Mouse (Mus musculus) MEL (cell line): ENCODE measurements at regions not wholly inside any gene's neighbourhood (a gene's known extent, or its start where the extent isn't known, plus 50 kb on each side); places are given as distances from the start of the nearest gene placed in this dataset.

Experiments used
- DNase-seq: peaks from one replicate; pipeline ENCODE4 v3.0.0; 2011; ENCODE audit warnings: low read depth, low spot score
- H3K27ac ChIP-seq: 2 replicates; pipeline ENCODE4 v1.5.1; 2012; ENCODE audit warnings: low read depth, mild to moderate bottlenecking, control low read depth, low read length, moderate library complexity; ENCODE audit not compliant: control insufficient read depth
- H3K27me3 ChIP-seq, 2 experiments: fragments of 150-350 bp in 1 of 2; sonication (generic) in 1 of 2; 2 replicates each; pipeline ENCODE4 v1.6.1; 2012; ENCODE audit warnings: low read length in 2 of 2, mild to moderate bottlenecking in 2 of 2, improper control_type of control experiment in 1 of 2, moderate library complexity in 1 of 2; ENCODE audit not compliant: insufficient read depth in 2 of 2, control insufficient read depth in 1 of 2
- H3K36me3 ChIP-seq, 2 experiments: 2 replicates each; pipeline ENCODE4 v1.6.1; 2012 to 2014; ENCODE audit warnings: low read length in 2 of 2, improper control_type of control experiment in 1 of 2, inconsistent platforms in 1 of 2, mild to moderate bottlenecking in 1 of 2; ENCODE audit not compliant: insufficient read depth in 2 of 2, control insufficient read depth in 1 of 2
- H3K4me1 ChIP-seq, 2 experiments: fragments of 150-350 bp in 1 of 2; sonication (generic) in 1 of 2; 2 replicates each; pipeline ENCODE4 v1.6.1; 2012; ENCODE audit warnings: low read length in 2 of 2, improper control_type of control experiment in 1 of 2, mild to moderate bottlenecking in 1 of 2; ENCODE audit not compliant: insufficient read depth in 2 of 2, control insufficient read depth in 1 of 2
- H3K4me3 ChIP-seq, 2 experiments: fragments of 150-350 bp in 1 of 2; sonication (generic) in 1 of 2; 2 replicates each; pipeline ENCODE4 v1.5.1; 2012; ENCODE audit warnings: low read depth in 2 of 2, low read length in 2 of 2, mild to moderate bottlenecking in 2 of 2, moderate library complexity in 2 of 2, control low read depth in 1 of 2, improper control_type of control experiment in 1 of 2; ENCODE audit not compliant: control insufficient read depth in 1 of 2, insufficient read depth in 1 of 2
- H3K79me2 ChIP-seq: 2 replicates; pipeline ENCODE4 v1.6.1; 2012; ENCODE audit warnings: mild to moderate bottlenecking, low read length, moderate library complexity; ENCODE audit not compliant: control insufficient read depth, poor library complexity, insufficient read depth
- H3K9ac ChIP-seq: 2 replicates; pipeline ENCODE4 v1.6.1; 2012; ENCODE audit warnings: low read depth, mild to moderate bottlenecking, control low read depth, low read length, moderate library complexity; ENCODE audit not compliant: control insufficient read depth, poor library complexity, severe bottlenecking
- H3K9me3 ChIP-seq: fragments of 150-350 bp; sonication (generic); replicated peaks from 2 replicates; pipeline ENCODE4 v1.6.1; 2012; ENCODE audit warnings: mild to moderate bottlenecking, low read length, improper control_type of control experiment, moderate library complexity; ENCODE audit not compliant: insufficient read depth
- BHLHE40 ChIP-seq: IDR thresholded peaks from 2 replicates; pipeline ENCODE4 v1.6.1; 2012; ENCODE audit warnings: low read depth, mild to moderate bottlenecking, inconsistent platforms, low read length, improper control_type of control experiment, borderline replicate concordance
- ELF1 ChIP-seq: IDR thresholded peaks from 2 replicates; pipeline ENCODE4 v1.6.1; 2014; ENCODE audit warnings: low read depth, mild to moderate bottlenecking, inconsistent platforms, low read length, improper control_type of control experiment, moderate library complexity
- EP300 ChIP-seq, 2 experiments: IDR thresholded peaks; 2 replicates each; pipeline ENCODE4 v1.6.1; 2011; ENCODE audit warnings: improper control_type of control experiment in 2 of 2, low read length in 2 of 2, low read depth in 1 of 2, mild to moderate bottlenecking in 1 of 2
- ETS1 ChIP-seq: IDR thresholded peaks from 2 replicates; pipeline ENCODE4 v1.6.1; 2012; ENCODE audit warnings: low read depth, mild to moderate bottlenecking, inconsistent platforms, low read length, improper control_type of control experiment, moderate library complexity
- GABPA ChIP-seq: IDR thresholded peaks from 2 replicates; pipeline ENCODE4 v1.6.1; 2012; ENCODE audit warnings: low read depth, mild to moderate bottlenecking, inconsistent platforms, low read length, improper control_type of control experiment, moderate library complexity
- KAT2A ChIP-seq: conservative IDR thresholded peaks from 2 replicates; pipeline ENCODE4 v1.6.1; 2012; ENCODE audit warnings: low read depth, low read length, improper control_type of control experiment, inconsistent platforms
- MAFK ChIP-seq: IDR thresholded peaks from 2 replicates; pipeline ENCODE4 v1.6.1; 2011; ENCODE audit warnings: low read depth, mild to moderate bottlenecking, low read length, improper control_type of control experiment, borderline replicate concordance
- MAZ ChIP-seq: IDR thresholded peaks from 2 replicates; pipeline ENCODE4 v1.6.1; 2012; ENCODE audit warnings: low read depth, mild to moderate bottlenecking, inconsistent platforms, low read length, improper control_type of control experiment
- MEF2A ChIP-seq: IDR thresholded peaks from 2 replicates; pipeline ENCODE4 v1.6.1; 2014; ENCODE audit warnings: low read depth, mild to moderate bottlenecking, inconsistent platforms, low read length, improper control_type of control experiment; ENCODE audit not compliant: poor library complexity, insufficient replicate concordance, severe bottlenecking; ENCODE audit errors: extremely low read depth
- MYB ChIP-seq: IDR thresholded peaks from 2 replicates; pipeline ENCODE4 v1.6.1; 2011; ENCODE audit warnings: mild to moderate bottlenecking, low read depth, low read length, improper control_type of control experiment
- POLR2AphosphoS5 ChIP-seq: IDR thresholded peaks from 2 replicates; pipeline ENCODE4 v1.6.1; 2012; ENCODE audit warnings: low read depth, borderline replicate concordance, mild to moderate bottlenecking, inconsistent platforms, low read length, moderate library complexity, mixed read lengths
- RAD21 ChIP-seq: IDR thresholded peaks from 2 replicates; pipeline ENCODE4 v1.6.1; 2011; ENCODE audit warnings: mild to moderate bottlenecking, low read depth, low read length, improper control_type of control experiment
- RCOR1 ChIP-seq: IDR thresholded peaks from 2 replicates; pipeline ENCODE4 v1.6.1; 2012; ENCODE audit warnings: low read depth, mild to moderate bottlenecking, inconsistent platforms, low read length, improper control_type of control experiment
- SIN3A ChIP-seq: IDR thresholded peaks from 2 replicates; pipeline ENCODE4 v1.6.1; 2012; ENCODE audit warnings: low read length, improper control_type of control experiment, inconsistent platforms
- SMC3 ChIP-seq: IDR thresholded peaks from 2 replicates; pipeline ENCODE4 v1.6.1; 2011; ENCODE audit warnings: low read depth, low read length, improper control_type of control experiment
- TAL1 ChIP-seq: IDR thresholded peaks from 2 replicates; pipeline ENCODE4 v1.6.1; 2012; ENCODE audit warnings: mild to moderate bottlenecking, inconsistent platforms, low read length, moderate library complexity, mixed read lengths
- USF2 ChIP-seq, 2 experiments: IDR thresholded peaks; 2 replicates each; pipeline ENCODE4 v1.6.1; 2011 to 2012; ENCODE audit warnings: improper control_type of control experiment in 2 of 2, low read length in 2 of 2, borderline replicate concordance in 1 of 2, inconsistent platforms in 1 of 2, low read depth in 1 of 2, mild to moderate bottlenecking in 1 of 2; ENCODE audit not compliant: insufficient read depth in 1 of 2
- ZMIZ1 ChIP-seq: IDR thresholded peaks from 2 replicates; pipeline ENCODE4 v1.6.1; 2012; ENCODE audit warnings: low read depth, mild to moderate bottlenecking, inconsistent platforms, low read length, improper control_type of control experiment, moderate library complexity
- ZNF384 ChIP-seq: IDR thresholded peaks from 2 replicates; pipeline ENCODE4 v1.6.1; 2012; ENCODE audit warnings: low read depth, mild to moderate bottlenecking, inconsistent platforms, low read length, improper control_type of control experiment

DNA sequence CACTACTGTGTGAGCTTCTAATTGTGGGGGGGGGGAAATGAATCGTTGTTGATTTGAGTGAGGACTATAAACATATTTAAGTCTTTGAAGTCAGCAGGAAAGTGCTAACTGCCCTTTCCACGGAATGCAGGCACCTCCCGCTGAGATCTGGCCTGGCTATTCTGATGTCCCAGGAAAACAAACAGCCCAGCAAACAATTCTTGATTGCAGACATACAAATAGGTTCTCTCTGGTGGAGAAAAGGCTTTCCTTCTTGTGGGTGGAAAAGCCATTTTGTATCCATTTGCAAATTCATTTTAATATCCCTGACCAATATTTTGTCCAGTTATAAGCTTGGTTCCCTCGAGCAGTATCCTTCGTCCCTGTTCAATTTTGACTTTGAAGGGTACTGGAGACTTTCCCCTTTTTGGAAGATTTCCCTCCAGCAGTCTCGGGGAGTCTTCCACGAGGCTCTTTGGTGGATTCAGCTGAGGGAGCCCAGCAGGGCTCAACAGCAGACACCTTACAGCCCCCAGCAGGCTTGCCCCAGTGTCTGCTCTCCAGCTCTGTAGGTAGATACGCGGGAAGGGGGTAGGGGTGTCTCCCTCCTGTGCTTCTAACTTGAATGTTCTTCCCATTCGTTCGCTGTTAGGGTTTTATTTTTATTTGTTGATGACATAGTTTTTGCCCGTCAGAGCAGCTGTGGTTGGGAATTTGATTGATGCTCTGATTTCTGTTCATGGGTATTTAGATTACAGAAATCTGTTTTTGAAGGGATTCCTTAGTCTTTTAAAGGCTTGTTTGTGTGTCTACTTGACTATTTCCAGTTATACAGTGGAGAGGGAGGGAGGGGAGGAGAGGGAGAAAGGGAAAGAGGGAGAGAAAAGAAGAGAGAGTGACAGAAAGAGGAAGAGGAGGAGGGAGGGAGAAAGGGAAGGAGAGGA is 64.9 kb upstream of the Cpm start:
- Histone ChIP-seq H3K4me3 (no peak overlapping the region), H3K9ac (no peak overlapping the region), H3K4me1 (no peaks in the 10 kb centered on the region), H3K9me3 (no peaks in the 10 kb centered on the region), H3K36me3 (no peaks in the 10 kb centered on the region), H3K79me2 (no peaks in the 10 kb centered on the region), H3K27ac (no peak overlapping the region), H3K27me3 (peaks cover 0 to under 1% of the 10 kb centered on the region in 2 experiments; a peak in 1 of 4 replicates)
- TF ChIP-seq EP300 (IDR thresholded peaks at IDR 0.05; ENCODE audit: low read depth in 1 of 2, low read length in 2 of 2), result no peak
- no peak for TF ChIP-seq KAT2A
- TF ChIP-seq GABPA, result no peak
- TF ChIP-seq ZMIZ1, result no peak
- TF ChIP-seq RAD21, result no peak
- no peak for TF ChIP-seq ZNF384
- no peak for TF ChIP-seq MAZ
- TF ChIP-seq TAL1, result no peak
- no peak for TF ChIP-seq MYB
- no peak for TF ChIP-seq MAFK
- no peak for TF ChIP-seq SIN3A
- no peak for DNase-seq

DNA sequence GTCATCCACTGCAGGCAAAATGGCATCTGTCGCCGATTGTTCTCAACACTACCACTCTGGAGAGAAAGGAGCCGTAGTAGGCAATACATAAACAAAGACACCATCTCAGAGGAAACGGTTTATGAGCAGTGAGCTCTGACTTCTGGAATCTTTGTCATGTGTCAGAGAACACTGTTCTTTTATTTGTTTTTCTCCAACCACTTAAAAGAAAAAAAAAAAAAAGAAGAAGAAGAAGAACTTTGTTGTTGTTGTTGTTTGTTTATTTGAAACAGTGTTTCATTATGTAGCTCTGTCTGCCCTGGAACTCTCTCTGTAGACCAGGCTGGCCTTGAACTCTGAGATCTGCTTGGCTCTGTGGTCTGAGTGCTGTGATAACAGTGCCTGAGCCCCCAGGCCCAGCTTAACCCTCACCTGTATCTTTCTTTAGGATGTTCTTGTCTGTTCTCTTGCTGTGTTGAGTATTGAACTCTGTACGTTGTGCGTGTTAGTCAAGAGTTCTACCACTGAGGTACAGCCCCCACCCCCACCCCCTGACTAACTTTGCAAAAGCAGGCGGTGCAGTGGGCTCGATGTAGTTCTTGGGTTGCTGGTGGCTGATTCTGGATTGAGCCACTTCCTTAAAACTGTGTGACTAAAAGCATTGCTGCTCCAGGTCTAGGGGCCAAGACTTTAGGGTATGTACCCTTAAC is 65.7 kb upstream of the Cpm start:
- DNase-seq, result no peak
- Histone ChIP-seq H3K9me3 (no peaks in the 10 kb centered on the region), H3K27ac (no peak overlapping the region), H3K9ac (no peak overlapping the region), H3K27me3 (no peaks in the 10 kb centered on the region), H3K79me2 (no peaks in the 10 kb centered on the region), H3K4me3 (no peak overlapping the region), H3K36me3 (no peaks in the 10 kb centered on the region), H3K4me1 (no peaks in the 10 kb centered on the region)
- TF ChIP-seq BHLHE40 (no peak), POLR2AphosphoS5 (no peak), USF2 (IDR thresholded peaks at IDR 0.05; ENCODE audit: borderline replicate concordance in 1 of 2, insufficient read depth in 1 of 2, low read depth in 1 of 2, low read length in 2 of 2) (no peak), RCOR1 (no peak), SMC3 (no peak), MEF2A (no peak), ELF1 (no peak), ETS1 (no peak)
